Mouse (Mus musculus) ovary, postnatal 36 days (tissue): ENCODE results near the gene Nup155.

Experiments
- DNase-seq: peaks from one replicate; pipeline ENCODE4 v3.0.0; 2022; ENCODE audit warnings: low spot score, mixed read lengths

Nup155 gene

DNA sequence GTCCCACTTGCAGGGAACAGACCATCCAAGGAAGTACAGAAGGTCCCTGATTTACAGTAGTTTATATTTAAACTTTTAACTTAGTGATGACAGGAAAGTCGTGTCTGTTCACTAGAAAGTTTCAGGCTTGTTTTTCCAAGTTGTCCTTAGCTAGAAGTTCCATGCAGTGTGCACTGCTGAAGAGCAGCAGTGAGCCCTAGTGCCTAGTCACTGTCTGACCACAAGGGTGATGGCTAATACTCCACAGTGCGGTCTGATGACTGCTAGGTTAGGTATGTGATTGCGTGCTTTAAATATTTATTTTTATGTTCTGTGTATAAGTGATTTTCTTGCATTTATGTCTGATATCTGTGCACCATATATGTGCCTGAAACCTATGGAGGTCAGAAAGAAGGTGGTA, 81.4 kb downstream of the Nup155 start:
- no peak for DNase-seq

DNA sequence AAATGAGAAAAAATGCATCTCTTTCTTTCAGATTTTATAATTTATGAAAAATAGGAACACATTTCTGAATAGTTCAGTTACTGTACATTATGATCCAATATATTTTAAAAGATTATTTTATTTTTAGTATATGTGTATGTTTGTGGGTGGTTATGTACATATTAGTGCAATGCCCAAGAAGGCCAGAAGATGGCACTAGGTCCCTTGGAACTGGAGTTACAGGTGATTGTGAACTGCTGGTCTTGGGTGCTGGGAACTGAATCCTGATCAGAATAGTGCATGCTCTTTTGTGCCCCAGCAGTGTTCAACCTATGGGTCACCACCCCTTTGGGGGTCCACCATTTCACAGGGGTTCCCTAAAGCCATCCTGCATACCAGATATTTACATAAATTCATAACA, 91.2 kb downstream of the Nup155 start:
- DNase-seq: no peak

DNA sequence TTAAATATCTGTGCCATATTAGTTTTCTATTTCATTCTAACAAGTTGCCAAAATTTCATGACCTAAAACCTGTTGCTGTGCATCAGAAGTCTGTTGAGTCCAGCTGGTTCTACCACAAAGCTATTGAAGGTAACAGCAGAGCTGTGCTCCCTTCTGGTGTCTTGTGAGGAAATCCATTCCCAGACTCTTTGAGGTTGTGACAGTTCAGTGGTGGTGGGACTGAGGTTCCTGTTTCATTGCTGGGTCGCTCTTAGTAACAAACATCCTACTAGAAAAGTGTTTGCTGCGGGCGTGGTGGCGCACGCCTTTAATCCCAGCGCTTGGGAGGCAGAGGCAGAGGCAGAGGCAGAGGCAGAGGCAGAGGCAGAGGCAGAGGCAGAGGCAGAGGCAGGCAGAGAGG, 99.3 kb downstream of the Nup155 start:
- no peak for DNase-seq
